Mouse (Mus musculus): ENCODE measurements around the gene Btbd35f25. TPM values are rescaled to one million over a fixed set of nuclear protein-coding genes. Genes with fewer than 3 reads are reported as not detected.
"Not testable (repeated sequence)": the region's sequence is repeated elsewhere in the genome, so short reads cannot be mapped to it uniquely, and the experiment has no call there.

The Btbd35f25 gene
- not detected in 2 replicates for polyA plus RNA-seq (2015; fragmentation: Nextera tagmentation; extraction: Ambion mirVana)

DNA sequence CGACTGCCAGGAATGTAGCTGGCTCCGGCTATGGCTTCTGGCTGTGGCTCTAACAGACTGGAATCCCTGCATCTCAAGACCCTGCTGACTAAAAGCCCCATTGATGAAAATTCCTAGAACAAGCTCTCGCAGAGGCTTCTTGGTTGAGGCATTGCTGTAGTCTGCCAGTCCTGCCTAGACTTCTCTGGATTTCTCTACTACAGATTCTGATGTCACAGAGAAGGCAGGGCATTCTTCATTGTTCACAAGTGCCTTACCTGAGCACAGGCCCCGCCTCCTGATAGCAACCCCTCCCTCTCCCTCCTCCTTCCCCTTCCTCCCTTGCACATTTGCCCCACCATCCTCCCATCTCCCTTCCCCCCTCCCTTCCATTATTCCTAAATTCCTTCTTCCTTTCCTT is at the start of gene Btbd35f25:
TSS of gene Btbd35f25 (minus strand) at position 101 of the 400 bp plus-strand sequence.
- H3K4me1 ChIP-seq (replicated peaks); ATAC-seq (ENCODE audit: low read depth): not testable (repeated sequence)

DNA sequence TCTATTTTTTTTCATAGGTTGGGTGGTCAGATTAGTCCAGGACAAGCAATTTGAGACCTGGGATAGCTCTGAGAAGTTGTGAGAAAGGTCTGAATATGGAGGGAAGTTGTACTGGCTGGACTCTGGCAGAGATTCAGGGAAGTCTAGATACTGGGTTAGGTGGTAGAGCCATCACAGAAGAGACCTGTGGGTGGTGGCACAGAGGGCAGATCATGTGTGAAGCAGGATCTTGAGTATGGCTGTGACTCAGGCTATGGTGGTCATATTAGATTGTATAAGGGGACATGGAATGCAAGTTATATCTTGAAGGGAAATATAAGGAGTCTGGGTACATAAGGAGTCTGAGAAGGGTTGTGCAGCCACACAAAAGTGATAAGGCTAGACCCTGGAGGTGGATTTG is 49.3 kb upstream of the Btbd35f25 start:
- H3K9me3 ChIP-seq: peaks cover 96% of the 10 kb centered on the region
- H3K9ac ChIP-seq: no peak overlapping the region
- no peak overlapping the region for H3K4me3 ChIP-seq
- H3K27me3 ChIP-seq: no peaks in the 10 kb centered on the region
- no peaks in the 10 kb centered on the region for H3K36me3 ChIP-seq
- no peak overlapping the region for H3K27ac ChIP-seq (replicated peaks)
- ATAC-seq (ENCODE audit: low read depth): no peak
- no peaks in the 10 kb centered on the region for H3K4me1 ChIP-seq (replicated peaks)
- H3K4me2 ChIP-seq: no peak overlapping the region

More for the DNA sequence above, at the start of gene Btbd35f25:
- not testable (repeated sequence) for H3K27me3 ChIP-seq; H3K9me3 ChIP-seq; H3K27ac ChIP-seq (replicated peaks); H3K36me3 ChIP-seq; H3K4me2 ChIP-seq; H3K9ac ChIP-seq; H3K4me3 ChIP-seq
- WGBS: 79% methylated on average over 3 of the region's 4 CpGs

- Histone ChIP-seq H3K9me3 (peaks cover 90% of the 10 kb centered on the region), H3K27me3 (no peaks in the 10 kb centered on the region), H3K4me1 (replicated peaks) (no peaks in the 10 kb centered on the region), H3K27ac (replicated peaks) (no peak overlapping the region), H3K9ac (no peak overlapping the region), H3K4me2 (no peak overlapping the region), H3K36me3 (no peaks in the 10 kb centered on the region), H3K4me3 (no peak overlapping the region)
- ATAC-seq (ENCODE audit: low read depth): no peak
- WGBS: 90% methylated on average over 1 of the region's 1 CpGs
Measured at GRCm38 (mm10) chrX:31764001-31764400, 47.0 kb upstream of the Btbd35f25 start.

DNA sequence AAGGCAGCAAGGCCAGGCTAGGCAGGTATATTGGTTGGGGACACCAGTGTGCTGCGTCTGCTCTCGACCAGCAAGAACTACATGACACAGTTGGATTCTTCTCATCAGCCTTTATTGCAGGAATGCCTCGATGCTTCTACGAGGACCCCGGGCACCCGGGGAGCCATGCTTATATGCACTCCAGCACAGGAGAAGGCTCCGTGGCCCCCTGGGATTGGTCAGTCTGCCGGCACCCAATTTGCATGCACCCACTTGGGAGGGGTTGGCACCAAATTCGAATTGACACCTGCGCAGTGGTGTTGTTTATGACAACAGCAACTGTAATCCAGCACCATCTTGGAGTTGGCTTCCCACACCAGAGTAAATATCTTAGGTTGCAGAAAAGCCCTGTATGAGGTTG is 28.1 kb upstream of the Btbd35f25 start:
- H3K4me3 ChIP-seq: no peak overlapping the region
- H3K36me3 ChIP-seq: no peaks in the 10 kb centered on the region
- no peaks in the 10 kb centered on the region for H3K4me1 ChIP-seq (replicated peaks)
- ATAC-seq (ENCODE audit: low read depth): no peak
- no peak overlapping the region for H3K9ac ChIP-seq
- H3K4me2 ChIP-seq: no peak overlapping the region
- peaks cover 82% of the 10 kb centered on the region for H3K9me3 ChIP-seq
- 87% methylated on average over 10 of the region's 10 CpGs for WGBS
- no peaks in the 10 kb centered on the region for H3K27me3 ChIP-seq
- no peak overlapping the region for H3K27ac ChIP-seq (replicated peaks)

DNA sequence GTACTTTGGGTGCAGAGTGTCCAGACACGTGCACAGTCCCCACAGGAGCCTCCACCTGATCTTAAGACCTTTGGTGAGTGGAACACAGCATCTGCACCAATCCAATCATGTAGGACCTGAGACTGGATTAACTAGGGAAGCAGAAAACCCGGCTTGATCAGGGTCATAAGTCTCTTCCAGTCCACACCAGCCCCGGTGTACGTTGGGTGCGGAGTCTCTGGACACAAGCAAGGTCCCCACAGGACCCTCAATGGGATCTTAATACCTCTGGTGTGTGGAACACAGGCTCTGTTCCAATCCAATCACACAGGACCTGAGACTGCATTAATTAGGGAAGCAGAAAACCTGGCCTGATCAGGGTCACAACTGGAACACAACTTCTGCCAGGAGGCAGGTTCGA is 20.0 kb upstream of the Btbd35f25 start:
- Histone ChIP-seq H3K4me1 (replicated peaks) (no peaks in the 10 kb centered on the region), H3K27ac (replicated peaks) (no peak overlapping the region), H3K27me3 (no peaks in the 10 kb centered on the region), H3K36me3 (no peaks in the 10 kb centered on the region), H3K4me3 (no peak overlapping the region), H3K9ac (no peak overlapping the region), H3K9me3 (peaks cover 65% of the 10 kb centered on the region), H3K4me2 (no peak overlapping the region)
- ATAC-seq (ENCODE audit: low read depth): no peak
- 79% methylated on average over 6 of the region's 6 CpGs for WGBS

Other genes starting within 250 kb of the Btbd35f25 start
- gene Gm21883, start 142.9 kb downstream of the Btbd35f25 start, polyA plus RNA-seq (2015; fragmentation: Nextera tagmentation; extraction: Ambion mirVana): not detected in 2 replicates
- not detected in 2 replicates for gene Spin2e, start 98.2 kb downstream of the Btbd35f25 start, polyA plus RNA-seq (2015; fragmentation: Nextera tagmentation; extraction: Ambion mirVana)
- gene Gm21637, start 244.9 kb upstream of the Btbd35f25 start, polyA plus RNA-seq (2015; fragmentation: Nextera tagmentation; extraction: Ambion mirVana): not detected in 2 replicates

Measured in neural tube, embryonic 13.5 days (tissue).